Mouse (Mus musculus): Measurements from ENCODE around the gene H2-DMa. TPM values are rescaled to one million over a fixed set of nuclear protein-coding genes. Genes with fewer than 3 reads are reported as not detected.

The H2-DMa gene
- polyA plus RNA-seq, 1 experiment from 2014 or later = 6.9 TPM

DNA sequence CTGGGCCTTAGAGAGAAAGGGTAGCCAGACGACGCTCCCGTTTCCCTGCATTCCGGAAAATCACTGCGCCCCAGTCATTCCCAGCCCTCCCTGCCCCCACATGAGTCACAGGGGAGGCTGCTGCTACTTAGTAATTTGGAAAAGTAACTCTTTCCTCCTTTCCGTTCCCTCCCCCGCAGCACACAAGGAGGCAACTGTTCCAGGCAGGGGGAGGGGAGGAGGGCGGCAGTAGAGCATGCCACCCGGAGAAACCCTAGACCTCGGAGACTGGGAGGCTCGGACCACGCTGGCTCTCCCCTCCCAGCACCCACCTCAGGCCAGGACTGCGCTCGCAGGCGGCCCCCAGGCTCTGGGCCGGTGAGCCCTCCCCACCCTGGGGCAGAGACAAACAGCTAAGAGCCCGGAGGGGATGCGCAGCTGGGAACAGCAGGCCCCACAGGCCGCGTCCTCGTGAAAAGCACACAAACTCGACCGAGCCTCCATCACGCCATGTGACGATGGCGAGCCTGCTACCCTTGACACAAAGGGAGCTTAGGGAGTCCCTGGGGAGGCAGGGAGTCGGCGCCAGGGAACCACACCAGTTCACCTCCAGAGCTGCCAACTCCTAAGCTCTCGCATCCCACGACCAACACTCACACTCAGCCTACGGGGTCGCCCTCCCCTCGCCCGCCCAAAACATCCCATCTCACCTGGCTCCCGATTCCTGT is 2.0 kb downstream of the H2-DMa start:
- Histone ChIP-seq H3K27me3 (ENCODE audit: poor library complexity, severe bottlenecking) (no peaks in the 10 kb centered on the region), H3K9me3 (no peaks in the 10 kb centered on the region), H3K27ac (peak overlapping the region; percentile 100), H3K4me1 (peaks cover 46% of the 10 kb centered on the region), H3K4me3 (peak overlapping the region; percentile 95), H3K36me3 (replicated peaks) (peaks cover 37% of the 10 kb centered on the region)
- under 1% methylated on average over 35 of the region's 35 CpGs for WGBS
- DNase-seq (ENCODE audit: extremely low spot score, low spot score) = peak; percentile 86

DNA sequence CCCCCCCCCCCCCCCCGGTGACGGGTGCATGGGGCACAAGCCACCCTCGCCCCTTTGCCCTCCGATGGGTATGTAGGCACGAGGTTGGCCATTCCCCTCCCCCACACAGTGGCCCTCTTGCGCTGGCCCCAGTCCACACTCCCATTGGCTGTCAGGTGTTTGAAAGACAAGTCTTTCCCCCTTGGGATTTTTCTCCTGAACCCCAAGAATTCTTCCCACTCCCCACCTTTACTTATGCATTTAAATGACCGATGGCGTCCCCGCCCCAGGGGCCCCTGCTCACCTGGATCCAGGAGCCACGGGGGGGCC is 2.5 kb downstream of the H2-DMa start:
- 3% methylated on average over 9 of the region's 10 CpGs for WGBS
- Histone ChIP-seq H3K27me3 (ENCODE audit: poor library complexity, severe bottlenecking) (no peaks in the 10 kb centered on the region), H3K36me3 (replicated peaks) (peaks cover 32% of the 10 kb centered on the region), H3K9me3 (no peaks in the 10 kb centered on the region), H3K27ac (peak overlapping the region; percentile 100), H3K4me1 (peaks cover 46% of the 10 kb centered on the region), H3K4me3 (peak overlapping the region; percentile 95)
- no peak for DNase-seq (ENCODE audit: extremely low spot score, low spot score)

DNA sequence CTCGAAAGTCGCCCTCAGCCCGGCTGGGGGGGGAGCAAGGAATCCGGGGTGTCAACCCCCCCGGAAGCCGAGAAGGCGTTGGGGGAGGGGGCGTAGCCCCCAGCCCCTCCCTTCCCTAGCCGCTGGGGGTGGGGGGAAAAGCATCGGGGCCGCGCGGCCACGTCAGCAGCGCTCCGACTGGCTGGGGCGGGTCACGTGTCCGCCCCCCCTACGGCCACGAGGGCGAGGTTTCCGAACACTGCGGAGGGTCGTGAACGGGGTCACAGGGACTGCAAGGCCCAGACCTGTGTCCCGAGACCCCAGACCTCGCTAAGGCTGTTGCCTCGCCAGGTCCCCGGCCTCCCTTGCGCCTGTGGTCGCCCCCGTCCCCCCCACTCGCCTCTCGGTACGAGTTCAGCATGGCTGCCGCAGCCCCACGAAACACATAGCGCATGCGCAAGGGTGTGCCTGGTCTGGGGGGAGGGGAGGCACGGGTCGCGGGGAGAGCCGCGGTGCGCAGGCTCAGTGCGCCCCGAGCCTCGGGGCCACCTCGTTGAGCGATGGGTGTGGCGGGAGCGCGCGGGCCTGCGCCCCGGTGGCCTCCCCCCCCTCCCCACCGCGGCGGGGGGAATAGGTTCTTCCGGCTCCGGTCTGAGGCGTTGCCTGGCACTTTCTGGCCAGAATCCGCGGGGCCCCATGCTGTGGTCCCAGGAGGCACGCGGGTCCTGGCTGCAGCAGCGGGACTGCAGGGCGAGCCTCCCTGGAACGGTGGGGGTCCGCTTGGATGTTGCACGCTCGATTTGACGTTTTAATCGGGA is 3.0 kb downstream of the H2-DMa start, which contains the start of gene Brd2:
TSS of gene Brd2 (minus strand) at position 447 of the 797 bp plus-strand sequence.
- Histone ChIP-seq H3K36me3 (replicated peaks) (peaks cover 27% of the 10 kb centered on the region), H3K27ac (peak within 1 kb of the TSS; percentile 100), H3K4me1 (peaks cover 46% of the 10 kb centered on the region), H3K9me3 (no peaks in the 10 kb centered on the region), H3K4me3 (peak within 1 kb of the TSS; percentile 95), H3K27me3 (ENCODE audit: poor library complexity, severe bottlenecking) (no peaks in the 10 kb centered on the region)
- peak; percentile 98 for DNase-seq (ENCODE audit: extremely low spot score, low spot score)
- under 1% methylated on average over 75 of the region's 75 CpGs for WGBS

DNA sequence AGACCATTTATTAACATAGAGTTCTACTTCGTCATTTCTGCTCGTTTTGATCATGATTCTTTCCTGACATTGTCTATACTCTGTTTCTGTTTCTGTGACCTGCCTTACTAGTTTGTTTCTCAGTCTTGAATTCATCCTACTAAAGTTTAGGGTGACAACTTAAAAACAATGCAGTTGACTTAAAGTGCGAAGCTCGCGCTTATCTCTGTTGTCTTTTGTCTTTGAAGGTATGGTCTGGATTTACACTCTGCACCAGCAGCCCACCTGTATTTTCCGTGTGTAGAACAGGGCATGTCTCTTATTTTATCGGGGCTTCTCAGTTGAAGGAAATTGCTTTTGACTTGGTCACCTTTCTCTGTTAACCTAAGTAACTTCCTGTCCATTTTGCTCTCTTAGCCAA is 3.8 kb downstream of the H2-DMa start:
- Histone ChIP-seq H3K36me3 (replicated peaks) (peaks cover 19% of the 10 kb centered on the region), H3K27me3 (ENCODE audit: poor library complexity, severe bottlenecking) (peaks cover 6% of the 10 kb centered on the region), H3K27ac (peak overlapping the region; percentile 100), H3K9me3 (no peaks in the 10 kb centered on the region), H3K4me1 (peaks cover 52% of the 10 kb centered on the region), H3K4me3 (peak overlapping the region; percentile 95)
- 3% methylated on average over 7 of the region's 7 CpGs for WGBS
- DNase-seq (ENCODE audit: extremely low spot score, low spot score) = no peak

DNA sequence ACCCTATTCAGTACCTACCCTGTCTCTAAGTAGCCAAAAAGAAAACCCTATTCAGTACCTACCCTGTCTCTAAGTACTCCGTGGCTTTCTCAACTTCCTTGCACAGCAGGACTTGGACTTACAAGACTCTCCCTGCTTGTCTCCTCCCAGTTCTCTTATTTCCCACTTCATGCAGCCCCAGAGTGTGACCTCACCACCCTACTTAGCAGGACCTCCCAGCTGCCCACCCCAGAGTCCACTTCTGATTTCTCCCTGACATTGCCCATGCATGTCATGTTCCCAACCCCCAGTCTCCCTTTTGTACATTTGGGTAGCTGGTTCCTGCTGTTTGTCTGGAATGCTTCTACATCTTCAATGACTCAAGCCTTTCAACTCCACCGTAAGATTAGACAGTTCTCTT is 4.2 kb downstream of the H2-DMa start:
- DNase-seq (ENCODE audit: extremely low spot score, low spot score) = no peak
- H3K27me3 ChIP-seq (ENCODE audit: poor library complexity, severe bottlenecking) = peaks cover 10% of the 10 kb centered on the region
- WGBS = 17% methylated on average over 2 of the region's 2 CpGs
- H3K4me3 ChIP-seq = peak overlapping the region; percentile 95
- peaks cover 15% of the 10 kb centered on the region for H3K36me3 ChIP-seq (replicated peaks)
- H3K27ac ChIP-seq = peak overlapping the region; percentile 100
- H3K4me1 ChIP-seq = peaks cover 56% of the 10 kb centered on the region
- no peaks in the 10 kb centered on the region for H3K9me3 ChIP-seq

DNA sequence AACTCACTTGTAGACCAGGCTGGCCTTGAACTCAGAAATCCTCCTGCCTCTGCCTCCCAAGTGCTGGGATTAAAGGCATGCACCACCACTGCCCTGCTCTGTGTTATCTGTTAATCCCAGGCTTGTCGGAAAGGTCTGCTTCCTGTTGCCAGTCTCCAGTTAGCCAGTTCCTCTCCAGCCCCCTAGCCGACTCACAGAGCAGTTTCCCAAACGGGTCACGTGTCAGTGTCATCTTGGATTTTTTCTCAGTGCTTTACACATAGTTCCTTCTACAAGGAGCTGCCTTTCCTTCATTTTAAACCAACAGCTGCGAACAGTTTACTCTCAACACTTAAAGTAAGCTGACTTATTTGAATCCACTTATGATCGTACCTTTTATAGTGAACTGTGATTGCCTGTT is 5.3 kb downstream of the H2-DMa start:
- H3K36me3 ChIP-seq (replicated peaks) = peaks cover 7% of the 10 kb centered on the region
- DNase-seq (ENCODE audit: extremely low spot score, low spot score) = no peak
- H3K4me1 ChIP-seq = peaks cover 66% of the 10 kb centered on the region
- H3K27me3 ChIP-seq (ENCODE audit: poor library complexity, severe bottlenecking) = peaks cover 21% of the 10 kb centered on the region
- H3K4me3 ChIP-seq = no peak overlapping the region
- H3K27ac ChIP-seq = no peak overlapping the region
- H3K9me3 ChIP-seq = no peaks in the 10 kb centered on the region
- 88% methylated on average over 6 of the region's 6 CpGs for WGBS

DNA sequence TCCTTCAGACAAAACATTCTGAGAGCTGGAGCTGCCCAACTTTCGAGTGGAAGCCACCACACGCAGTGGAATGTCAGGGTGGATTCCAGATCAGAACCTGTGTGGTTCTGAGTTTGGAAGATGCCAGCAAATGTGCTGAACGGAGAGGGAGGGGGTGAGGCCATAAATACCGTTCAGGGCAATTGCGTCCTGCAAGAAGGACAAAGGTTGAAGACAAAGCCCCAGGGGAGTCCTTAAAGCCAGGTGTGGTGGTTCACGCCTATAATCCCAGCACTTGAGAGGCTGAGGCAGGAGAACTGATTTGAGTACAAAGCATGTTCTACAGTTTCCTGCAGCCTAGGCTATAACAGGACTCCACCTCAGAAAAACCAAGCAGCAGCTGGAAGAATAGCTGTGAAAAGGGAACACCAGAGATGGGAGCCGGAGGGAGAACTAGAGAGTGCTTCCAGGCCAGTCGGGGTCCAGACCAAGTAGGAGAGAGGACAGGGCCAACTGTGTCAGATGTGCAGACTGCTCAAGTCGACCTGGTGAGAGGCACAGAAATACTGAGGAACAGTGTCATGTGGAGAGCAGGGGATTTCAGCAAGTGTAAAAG is 7.6 kb downstream of the H2-DMa start:
- H3K36me3 ChIP-seq (replicated peaks) = peaks cover 7% of the 10 kb centered on the region; the same call in 1 of the 2 replicates
- no peak overlapping the region for H3K27ac ChIP-seq
- H3K4me1 ChIP-seq = peaks cover 59% of the 10 kb centered on the region
- no peak overlapping the region for H3K4me3 ChIP-seq
- H3K9me3 ChIP-seq = no peaks in the 10 kb centered on the region
- H3K27me3 ChIP-seq (ENCODE audit: poor library complexity, severe bottlenecking) = peaks cover 27% of the 10 kb centered on the region
- WGBS = 63% methylated on average over 9 of the region's 9 CpGs
- no peak for DNase-seq (ENCODE audit: extremely low spot score, low spot score)

DNA sequence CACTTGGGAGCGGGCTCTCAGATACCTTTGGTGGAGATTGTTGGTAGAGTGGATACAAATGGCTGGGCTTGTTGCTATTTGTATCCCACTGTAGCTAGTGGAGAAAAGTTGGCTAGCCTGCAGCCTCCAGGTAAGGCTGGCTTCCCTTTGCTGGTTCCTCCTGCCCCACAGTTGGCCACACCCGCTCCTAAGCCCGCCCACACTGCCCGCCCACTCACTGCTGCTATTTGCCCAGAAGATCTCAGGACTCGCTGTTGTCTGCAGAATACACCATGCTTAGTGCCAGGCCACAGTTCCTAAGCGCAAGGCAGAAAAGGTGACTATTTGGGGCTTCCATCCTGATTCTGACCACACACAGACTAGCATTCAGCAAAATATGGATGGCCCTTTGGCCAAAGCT is 8.1 kb downstream of the H2-DMa start:
- no peak overlapping the region for H3K4me3 ChIP-seq
- 18% methylated on average over 6 of the region's 6 CpGs for WGBS
- no peak for DNase-seq (ENCODE audit: extremely low spot score, low spot score)
- H3K27me3 ChIP-seq (ENCODE audit: poor library complexity, severe bottlenecking) = peaks cover 27% of the 10 kb centered on the region
- H3K4me1 ChIP-seq = peaks cover 56% of the 10 kb centered on the region
- no peaks in the 10 kb centered on the region for H3K9me3 ChIP-seq
- H3K36me3 ChIP-seq (replicated peaks) = peaks cover 7% of the 10 kb centered on the region; the same call in 1 of the 2 replicates
- H3K27ac ChIP-seq = no peak overlapping the region

DNA sequence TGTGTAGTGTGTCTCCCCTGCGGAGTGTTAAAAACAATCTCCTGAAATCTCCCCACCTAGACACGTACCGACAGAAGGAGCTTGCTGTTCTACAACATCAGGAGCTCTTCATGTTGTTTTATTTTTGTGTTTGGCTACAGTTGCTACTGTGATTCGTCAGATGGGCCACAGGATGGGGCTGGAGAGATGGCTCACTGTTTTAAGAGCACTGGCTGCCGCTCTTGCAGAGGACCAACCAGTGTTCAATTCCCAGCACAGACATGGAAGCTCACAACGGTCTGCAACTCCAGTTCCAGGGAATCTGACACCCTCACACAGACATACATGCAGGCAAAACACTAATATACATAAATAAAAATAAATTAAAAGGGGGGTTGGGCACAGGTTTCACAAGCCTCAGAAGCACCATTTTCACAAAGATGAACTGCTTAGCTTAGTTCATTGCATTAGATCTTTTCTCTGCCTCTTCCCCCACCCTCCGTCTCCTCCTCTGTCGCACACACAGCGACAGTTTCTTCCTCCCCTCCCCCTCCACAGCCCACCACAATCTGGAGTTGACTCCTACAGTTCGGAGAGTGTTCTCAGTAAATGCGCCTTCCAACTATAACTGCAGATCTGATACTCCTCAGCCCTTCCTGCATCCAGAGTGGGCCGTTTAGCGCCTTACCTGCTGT is 9.1 kb downstream of the H2-DMa start:
- DNase-seq (ENCODE audit: extremely low spot score, low spot score) = no peak
- Histone ChIP-seq H3K9me3 (no peaks in the 10 kb centered on the region), H3K4me3 (peak overlapping the region; percentile 31; the same call in 1 of the 2 replicates), H3K4me1 (peaks cover 49% of the 10 kb centered on the region), H3K27me3 (ENCODE audit: poor library complexity, severe bottlenecking) (peaks cover 27% of the 10 kb centered on the region), H3K36me3 (replicated peaks) (peaks cover 7% of the 10 kb centered on the region; the same call in 1 of the 2 replicates), H3K27ac (no peak overlapping the region)
- WGBS = 25% methylated on average over 13 of the region's 13 CpGs

DNA sequence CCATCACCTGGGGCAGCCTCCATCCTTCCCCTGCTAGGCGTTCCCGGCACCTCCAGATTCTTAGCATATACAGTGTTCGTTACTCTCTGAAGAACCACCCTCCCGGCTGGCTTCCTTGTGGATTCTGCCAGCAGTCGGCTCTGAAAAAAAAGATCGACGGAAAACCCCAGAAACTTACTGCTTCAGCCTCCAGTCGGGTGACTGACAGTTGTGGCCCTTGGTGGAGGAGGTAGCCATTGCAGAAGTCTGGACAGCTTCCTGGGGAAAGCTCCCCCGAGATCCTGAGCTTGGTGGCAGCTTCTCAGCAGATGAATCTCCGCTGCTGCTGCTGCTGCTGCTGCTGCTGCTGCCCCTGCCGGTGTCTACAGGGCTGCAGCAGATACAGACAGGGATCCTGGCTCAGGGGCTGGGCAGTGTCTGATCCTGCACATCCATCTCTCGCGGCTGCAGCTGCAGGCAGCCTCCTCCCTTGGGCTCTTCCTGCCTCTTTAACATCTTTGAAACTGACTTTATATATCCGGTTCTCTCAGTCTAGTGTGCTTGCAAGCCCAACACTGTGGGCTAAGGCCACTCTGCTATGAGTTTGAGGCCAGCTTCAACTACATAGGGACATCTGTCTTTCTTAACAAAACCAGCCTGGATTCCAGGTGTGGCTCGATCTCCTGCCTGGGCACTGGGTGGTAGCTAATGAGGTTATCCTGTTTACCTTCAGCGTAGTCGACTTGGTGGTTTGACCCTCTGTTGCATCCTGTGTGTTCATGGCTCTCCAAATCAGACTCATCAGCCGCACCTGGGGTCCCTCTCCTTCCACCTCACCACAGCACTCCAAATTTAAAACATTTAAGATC is 9.8 kb downstream of the H2-DMa start:
- peaks cover 41% of the 10 kb centered on the region for H3K4me1 ChIP-seq
- no peak for DNase-seq (ENCODE audit: extremely low spot score, low spot score)
- H3K4me3 ChIP-seq = peak overlapping the region; percentile 31; the same call in 1 of the 2 replicates
- WGBS = 23% methylated on average over 18 of the region's 18 CpGs
- H3K9me3 ChIP-seq = no peaks in the 10 kb centered on the region
- peaks cover 27% of the 10 kb centered on the region for H3K27me3 ChIP-seq (ENCODE audit: poor library complexity, severe bottlenecking)
- 0 out of 2 replicates have a peak overlapping the region, but pooled peaks have one; percentile 36 for H3K27ac ChIP-seq
- H3K36me3 ChIP-seq (replicated peaks) = peaks cover 7% of the 10 kb centered on the region; the same call in 1 of the 2 replicates

DNA sequence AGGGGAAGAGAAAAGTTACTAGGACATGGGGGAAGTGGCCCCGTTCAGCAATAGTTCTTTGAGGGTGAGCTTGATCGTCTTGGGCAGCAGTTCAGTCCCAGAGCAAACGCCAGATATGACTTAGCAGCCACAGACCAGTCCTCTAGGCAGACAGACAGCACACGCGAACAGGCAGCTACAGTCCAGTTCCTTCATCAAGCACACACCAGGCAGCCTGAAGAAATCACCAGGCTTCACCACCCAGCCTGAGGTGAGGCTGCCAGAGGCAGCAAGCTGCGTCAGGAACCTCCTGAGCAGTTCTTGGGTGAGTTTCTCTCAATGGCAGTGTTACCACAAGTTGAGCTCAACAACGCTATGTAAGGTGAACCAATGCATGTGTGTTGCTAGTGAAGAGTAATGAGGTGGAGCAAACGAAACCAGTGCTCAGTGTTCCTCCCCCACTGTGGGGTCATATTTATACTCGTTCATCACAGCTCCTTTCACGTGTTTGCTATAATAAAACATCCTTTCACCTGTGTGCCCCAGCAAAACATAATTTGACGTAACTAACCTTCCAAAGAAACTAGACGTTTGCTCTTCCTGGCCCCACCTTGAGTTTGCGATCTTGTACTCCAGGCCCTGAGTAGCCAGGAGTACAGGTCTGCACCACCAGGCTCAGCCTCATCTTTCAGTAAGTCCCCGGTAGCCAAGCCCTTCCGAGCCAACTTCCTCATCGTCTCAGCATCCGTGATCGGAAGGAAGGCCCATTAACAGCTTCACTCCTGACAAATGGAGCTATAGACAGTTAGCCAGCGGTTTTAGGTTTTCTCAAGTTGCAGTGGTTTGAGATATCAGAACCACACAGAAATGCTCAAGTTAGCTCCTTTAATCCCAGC is 11.0 kb downstream of the H2-DMa start:
- Histone ChIP-seq H3K4me3 (no peak overlapping the region), H3K36me3 (replicated peaks) (peaks cover 3% of the 10 kb centered on the region; the same call in 1 of the 2 replicates), H3K4me1 (peaks cover 41% of the 10 kb centered on the region), H3K27me3 (ENCODE audit: poor library complexity, severe bottlenecking) (peaks cover 27% of the 10 kb centered on the region), H3K9me3 (no peaks in the 10 kb centered on the region), H3K27ac (no peak overlapping the region)
- DNase-seq (ENCODE audit: extremely low spot score, low spot score) = no peak
- WGBS = 89% methylated on average over 19 of the region's 19 CpGs

Data from forebrain, embryonic 10.5 days (tissue).